Mouse (Mus musculus): Measurements from ENCODE around the gene Adh4.
"Not testable (repeated sequence)": the region's sequence is repeated elsewhere in the genome, so short reads cannot be mapped to it uniquely, and the experiment has no call there.

Gene Adh4

DNA sequence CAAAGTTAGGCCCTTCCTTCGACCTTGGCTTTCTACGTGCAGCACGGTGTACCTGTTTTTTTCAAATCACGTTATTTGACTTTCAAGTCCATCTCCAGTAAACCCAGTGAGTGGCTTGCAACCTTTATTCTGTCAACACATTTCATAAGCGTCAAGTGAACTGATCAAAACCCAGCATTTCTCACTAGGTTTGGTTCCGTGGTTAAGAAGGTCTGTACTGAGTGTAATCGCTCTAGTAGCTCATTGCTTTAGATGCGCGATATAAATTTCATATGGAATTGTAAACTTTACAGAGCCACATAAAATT lies 28.2 kb downstream of the Adh4 start:
- no peak for DNase-seq (ENCODE audit: low spot score in 2 of 2)

DNA sequence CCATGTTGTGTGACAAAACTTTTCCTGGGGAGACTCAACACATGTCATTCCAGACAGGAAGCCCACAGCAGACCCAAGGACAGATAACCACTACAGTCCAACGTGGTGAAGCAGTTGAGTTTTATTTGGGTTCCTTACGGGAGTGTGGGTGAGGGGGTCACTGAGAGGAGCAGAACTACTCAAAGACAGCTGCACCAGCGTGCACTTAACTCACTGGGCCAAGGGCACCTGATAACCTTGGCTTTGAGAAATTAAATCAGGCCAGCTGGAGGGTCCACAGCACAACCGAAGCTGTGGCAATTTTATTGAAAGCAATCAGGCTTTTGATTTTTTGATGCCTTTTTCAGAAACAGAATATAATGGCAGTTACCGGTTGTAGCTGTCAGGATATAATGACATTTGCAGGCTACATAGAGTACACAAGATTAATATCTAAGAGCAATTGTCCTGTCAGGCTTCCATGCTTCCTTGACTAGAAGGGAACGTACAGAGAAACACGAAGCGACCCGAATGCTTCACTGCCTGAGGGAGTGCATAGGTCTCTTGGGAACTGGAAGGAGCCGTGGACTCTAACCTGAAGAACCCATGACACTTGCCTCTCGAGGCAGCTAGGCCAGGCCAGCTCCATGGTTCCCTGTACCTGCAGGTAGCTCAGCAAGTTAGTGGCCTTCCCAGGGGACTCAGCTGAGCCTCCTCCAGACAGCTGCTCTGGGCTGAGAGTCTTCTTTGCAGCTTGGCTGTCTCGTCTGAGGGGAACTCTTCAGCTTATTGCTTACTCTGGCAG lies 33.0 kb downstream of the Adh4 start:
- no peak for DNase-seq (ENCODE audit: low spot score in 2 of 2)

DNA sequence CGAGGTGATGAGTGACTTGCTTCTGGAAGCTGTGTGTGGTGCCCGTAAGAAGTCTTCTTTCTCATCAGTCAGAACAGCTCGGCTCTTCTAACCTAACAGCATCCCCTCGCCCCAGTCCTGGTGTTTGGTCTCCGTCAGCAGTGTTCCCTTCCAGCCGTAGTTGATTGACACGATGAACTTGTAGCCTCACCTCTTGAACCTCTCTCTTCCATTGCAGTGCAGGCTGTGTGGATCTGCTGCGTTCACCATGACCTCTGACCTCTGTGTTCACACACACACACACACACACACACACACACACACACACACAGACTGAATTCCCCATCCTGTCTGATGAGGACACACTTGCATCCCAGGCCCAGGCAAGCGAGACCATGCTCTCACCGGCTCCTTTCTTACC lies 36.9 kb downstream of the Adh4 start:
- no peak for DNase-seq (ENCODE audit: low spot score in 2 of 2)

DNA sequence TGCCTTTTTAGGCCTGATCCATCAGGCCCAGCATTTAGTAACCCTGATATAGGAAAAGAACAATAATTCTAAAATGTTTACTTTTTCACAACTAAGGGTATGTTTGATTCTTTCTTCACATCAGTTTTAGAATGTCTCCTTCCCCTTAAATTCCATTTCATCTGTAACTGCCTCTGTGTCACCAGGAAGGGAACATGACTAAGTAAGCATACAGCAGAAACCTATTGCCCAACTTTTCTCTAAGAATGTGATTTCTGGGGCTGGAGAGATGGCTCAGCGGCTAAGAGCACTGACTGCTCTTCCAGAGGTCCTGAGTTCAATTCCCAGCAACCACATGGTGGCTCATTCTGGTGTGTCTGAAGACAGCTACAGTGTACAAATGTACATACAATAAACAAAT lies 39.0 kb downstream of the Adh4 start:
- DNase-seq (ENCODE audit: low spot score in 2 of 2), result no peak

GRCm38 (mm10) chr3:138454711-138455435 lies 39.6 kb downstream of the Adh4 start:
- no peak for DNase-seq (ENCODE audit: low spot score in 2 of 2)

DNA sequence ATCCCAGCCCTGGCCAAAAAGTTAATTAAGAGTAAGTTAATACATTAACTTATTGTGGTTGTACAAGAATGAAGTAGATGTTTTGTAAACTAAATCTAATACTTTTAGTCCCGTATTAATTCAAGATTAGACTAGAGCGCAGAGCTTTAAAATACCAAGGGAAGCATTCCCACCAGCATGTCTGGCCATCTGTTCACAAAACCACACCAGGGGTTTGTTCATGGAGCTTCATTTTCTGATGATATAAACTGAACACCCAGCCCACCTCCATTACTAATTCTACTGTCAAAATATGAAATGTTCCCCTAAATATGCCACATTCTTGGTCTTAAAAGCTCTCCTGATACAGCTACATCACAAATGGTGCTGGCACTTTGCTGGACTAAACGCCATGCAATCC lies 43.2 kb downstream of the Adh4 start:
- no peak for DNase-seq (ENCODE audit: low spot score in 2 of 2)

- no peak for DNase-seq (ENCODE audit: low spot score in 2 of 2)
These were observed 45.0 kb downstream of the Adh4 start for GRCm38 (mm10) chr3:138460260-138460659.

DNA sequence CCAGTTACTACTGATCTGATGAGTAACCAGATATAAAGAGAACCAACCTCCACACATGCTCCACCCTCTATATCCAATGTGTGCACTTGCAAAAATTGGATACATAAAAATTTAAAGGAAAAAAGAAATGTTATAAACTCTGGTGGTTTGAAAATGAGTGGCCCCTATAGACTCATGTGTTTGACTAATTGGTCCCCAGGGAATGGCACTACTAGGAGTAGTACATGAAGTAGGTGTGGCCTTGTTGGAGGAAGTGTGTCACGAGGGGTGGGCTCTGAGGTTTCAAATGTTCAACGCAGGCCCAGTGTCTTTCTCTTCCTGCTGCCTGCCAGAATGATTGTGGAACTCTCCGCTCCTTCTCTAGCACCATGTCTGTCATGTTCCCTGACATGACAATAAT lies 46.6 kb downstream of the Adh4 start:
- DNase-seq (ENCODE audit: low spot score in 2 of 2), result no peak

DNA sequence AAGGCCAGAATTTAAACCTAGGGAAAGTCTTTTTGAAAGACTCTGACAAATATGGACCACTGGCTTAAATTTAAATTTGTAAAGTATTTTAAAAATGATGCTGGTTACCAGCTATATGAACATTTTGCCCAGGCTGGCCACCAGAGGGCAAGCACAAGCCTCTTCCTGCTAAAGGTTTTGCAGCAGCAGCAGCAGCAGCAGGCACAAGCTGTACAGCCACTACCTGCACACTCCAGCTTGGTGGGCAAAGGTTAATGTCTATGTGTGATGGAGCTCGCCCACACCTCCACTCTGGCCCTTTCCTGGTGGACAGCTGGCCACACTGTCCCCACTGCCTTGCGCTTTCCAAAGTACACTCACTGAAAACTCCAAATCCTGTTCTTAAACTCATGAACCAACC lies 47.9 kb downstream of the Adh4 start:
- DNase-seq (ENCODE audit: low spot score in 2 of 2), result no peak

- no peak for DNase-seq (ENCODE audit: low spot score in 2 of 2)
These were observed 48.5 kb downstream of the Adh4 start for GRCm38 (mm10) chr3:138463807-138464206.

DNA sequence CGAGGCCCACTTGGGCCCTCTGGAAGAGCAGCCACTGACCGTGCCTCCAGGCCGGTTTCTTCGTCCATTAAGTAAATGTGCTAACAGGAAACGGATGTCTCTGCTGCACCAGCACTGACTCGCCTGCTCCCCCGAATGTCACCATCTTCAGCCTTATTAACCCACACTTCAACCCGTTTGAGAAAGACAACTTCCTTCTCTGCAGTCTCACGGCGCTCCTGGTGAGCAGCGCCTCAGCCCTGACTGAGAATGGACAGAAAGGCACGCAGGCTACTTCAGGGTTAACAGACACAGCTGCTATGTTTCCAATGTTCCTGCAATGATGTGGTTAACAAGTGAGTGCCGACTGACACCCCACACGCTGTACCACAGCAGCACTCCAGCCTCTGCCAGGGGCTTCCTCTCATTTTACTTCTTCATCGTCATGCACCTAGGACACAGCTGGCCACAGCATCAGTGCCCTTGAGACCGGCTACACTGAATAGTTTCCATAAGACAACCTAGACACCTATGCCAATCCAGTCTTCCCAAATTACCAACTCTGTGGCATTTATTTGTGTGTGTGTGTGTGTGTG lies 49.4 kb downstream of the Adh4 start:
- DNase-seq (ENCODE audit: low spot score in 2 of 2), result no peak

GRCm38 (mm10) chr3:138466656-138467055 lies 51.4 kb downstream of the Adh4 start:
- not testable (repeated sequence) for DNase-seq (ENCODE audit: low spot score in 2 of 2)

GRCm38 (mm10) chr3:138471066-138471465 lies 55.8 kb downstream of the Adh4 start:
- DNase-seq (ENCODE audit: low spot score in 2 of 2), result no peak

DNA sequence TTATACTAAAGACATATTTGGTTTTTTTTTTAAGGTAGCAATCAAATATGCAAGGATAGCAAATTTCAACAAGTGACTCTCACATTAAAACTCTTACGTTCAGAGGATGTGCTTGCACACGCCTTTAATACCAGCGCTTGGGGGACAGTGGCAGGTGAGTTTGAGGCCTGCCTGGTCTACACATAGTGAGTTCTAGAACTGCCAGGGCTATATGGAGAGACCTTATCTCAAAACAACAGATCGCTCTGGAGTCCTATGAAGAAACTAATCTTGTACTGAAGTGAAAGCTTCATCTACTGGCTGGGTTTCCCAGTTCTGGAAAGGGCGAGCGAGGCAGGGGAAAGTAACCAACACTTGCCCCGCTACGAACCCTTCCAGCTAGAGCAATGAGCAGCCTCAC lies 64.2 kb downstream of the Adh4 start:
- DNase-seq (ENCODE audit: low spot score in 2 of 2), result no peak

Data from spleen, postnatal 4 days (tissue).